Mouse (Mus musculus) heart, postnatal 0 days (tissue): ENCODE measurements around the gene Vgll4. TPM values are rescaled to one million over a fixed set of nuclear protein-coding genes. Genes with fewer than 3 reads are reported as not detected.

Experiments
- ATAC-seq: fragments of 200-750 bp; cut with Nextera tagmentation; 2 replicates; pipeline ENCODE4 v1.8.0; 2017; ENCODE audit warnings: low read depth, moderate number of reproducible peaks, moderate library complexity; ENCODE audit not compliant: insufficient read depth
- DNase-seq: peaks from one replicate; pipeline ENCODE4 v3.0.0-alpha.2; 2016; ENCODE audit warnings: low spot score
- H3K27ac ChIP-seq: fragments of 300-500 bp; sonication (generic); 2 replicates; pipeline ENCODE4 v1.5.1; 2014; ENCODE audit warnings: low read depth, mild to moderate bottlenecking
- H3K27me3 ChIP-seq: fragments of 300-500 bp; sonication (generic); 2 replicates; pipeline ENCODE4 v1.6.1; 2014; ENCODE audit warnings: low read length, mixed read lengths; ENCODE audit not compliant: control insufficient read depth, insufficient read depth
- H3K36me3 ChIP-seq: fragments of 300-500 bp; sonication (generic); replicated peaks from 2 replicates; pipeline ENCODE4 v1.6.1; 2014; ENCODE audit warnings: low read length, mixed read lengths; ENCODE audit not compliant: control insufficient read depth, insufficient read depth
- H3K4me1 ChIP-seq: fragments of 300-500 bp; sonication (generic); 2 replicates; pipeline ENCODE4 v1.6.1; 2014; ENCODE audit warnings: antibody characterized with exemption; ENCODE audit not compliant: control insufficient read depth, insufficient read depth
- H3K4me2 ChIP-seq: fragments of 300-500 bp; sonication (generic); 2 replicates; pipeline ENCODE4 v1.6.1; 2014; ENCODE audit warnings: low read depth, mild to moderate bottlenecking, low read length, moderate library complexity
- H3K4me3 ChIP-seq: fragments of 300-500 bp; sonication (generic); 2 replicates; pipeline ENCODE4 v1.5.1; 2014; ENCODE audit warnings: low read depth, low read length
- H3K9ac ChIP-seq: fragments of 300-500 bp; sonication (generic); replicated peaks from 2 replicates; pipeline ENCODE4 v1.6.1; 2014; ENCODE audit warnings: low read depth, low read length, mixed read lengths
- H3K9me3 ChIP-seq: fragments of 300-500 bp; sonication (generic); replicated peaks from 2 replicates; pipeline ENCODE4 v1.6.1; 2016; ENCODE audit warnings: low read length; ENCODE audit not compliant: control insufficient read depth
- CTCF ChIP-seq: IDR thresholded peaks from 2 replicates; pipeline ENCODE4 v1.5.1; 2016; ENCODE audit warnings: antibody characterized with exemption, control low read depth, low read depth
- EP300 ChIP-seq: IDR thresholded peaks from 2 replicates; pipeline ENCODE4 v1.6.1; 2016; ENCODE audit warnings: antibody characterized with exemption, low read depth
- WGBS: fragments of 180-500 bp; shearing (Covaris S2); extraction: QIAGEN DNeasy Blood & Tissue Kit; methylation state at CpG from one replicate; pipeline ENCODE4 v1.1.7; 2014; 5-methylcytosine and 5-hydroxymethylcytosine counted together
- polyA plus RNA-seq: library from polyadenylated mRNA; unstranded; fragments of >200 nt; fragmentation: Nextera tagmentation; extraction: Ambion mirVana; gene quantifications from 2 replicates; pipeline ENCODE4 v1.2.1, GENCODE M21; 2015
- total RNA-seq: library from RNA; depleted of rRNA; stranded (reverse); fragments of >200 nt; gene quantifications from 2 replicates; pipeline ENCODE4 v1.2.3, GENCODE M21; 2014; ENCODE audit warnings: low replicate concordance

Vgll4 gene
- total and polyA plus RNA-seq, 2 experiments from 2014 or later: 38.8 to 52.2 TPM

- TF ChIP-seq EP300 (no peak), CTCF (no peak)
- ATAC-seq: no peak
- no peak overlapping the region for H3K4me2 ChIP-seq
Measured at GRCm38 (mm10) chr6:114972988-114973387, 3.2 kb upstream of the Vgll4 start.

GRCm38 (mm10) chr6:114970895-114971294, 1.1 kb upstream of the Vgll4 start:
- no peaks in the 10 kb centered on the region for H3K36me3 ChIP-seq
- DNase-seq: no peak
- no peak for ATAC-seq
- H3K27me3 ChIP-seq: peaks cover 12% of the 10 kb centered on the region; the same call in 1 of the 2 replicates
- H3K4me1 ChIP-seq: peaks cover 5% of the 10 kb centered on the region; the same call in 1 of the 2 replicates
- no peaks in the 10 kb centered on the region for H3K9me3 ChIP-seq
- no peak overlapping the region for H3K4me3 ChIP-seq
- 68% methylated on average over 5 of the region's 5 CpGs for WGBS
- no peak overlapping the region for H3K27ac ChIP-seq
- no peak overlapping the region for H3K9ac ChIP-seq
- H3K4me2 ChIP-seq: no peak overlapping the region
- TF ChIP-seq EP300: no peak
- peak; percentile 29; the same call in 1 of the 2 replicates for TF ChIP-seq CTCF

More at GRCm38 (mm10) chr6:114972988-114973387, 3.2 kb upstream of the Vgll4 start:
- Histone ChIP-seq H3K36me3 (no peaks in the 10 kb centered on the region), H3K9ac (no peak overlapping the region), H3K4me3 (no peak overlapping the region), H3K27me3 (peaks cover 5% of the 10 kb centered on the region; the same call in 1 of the 2 replicates), H3K27ac (no peak overlapping the region), H3K4me1 (peaks cover 5% of the 10 kb centered on the region; the same call in 1 of the 2 replicates), H3K9me3 (no peaks in the 10 kb centered on the region)
- 76% methylated on average over 1 of the region's 1 CpGs for WGBS
- DNase-seq: no peak

GRCm38 (mm10) chr6:114970386-114970785, 592 bp upstream of the Vgll4 start:
- DNase-seq (no peak), ATAC-seq (no peak)
- H3K36me3 ChIP-seq: no peaks in the 10 kb centered on the region
- no peak overlapping the region for H3K4me3 ChIP-seq
- H3K9me3 ChIP-seq: no peaks in the 10 kb centered on the region
- 29% methylated on average over 6 of the region's 6 CpGs for WGBS
- TF ChIP-seq EP300: no peak
- no peak for TF ChIP-seq CTCF
- H3K4me2 ChIP-seq: no peak overlapping the region; the same call in 1 of the 2 replicates
- H3K27me3 ChIP-seq: peaks cover 12% of the 10 kb centered on the region; the same call in 1 of the 2 replicates
- no peak overlapping the region for H3K27ac ChIP-seq
- H3K4me1 ChIP-seq: peaks cover 5% of the 10 kb centered on the region; the same call in 1 of the 2 replicates
- no peak overlapping the region for H3K9ac ChIP-seq

- Histone ChIP-seq H3K4me3 (peak overlapping the region; percentile 75), H3K27ac (peak overlapping the region; percentile 65), H3K4me1 (peaks cover 5% of the 10 kb centered on the region; the same call in 1 of the 2 replicates), H3K36me3 (no peaks in the 10 kb centered on the region), H3K4me2 (peak overlapping the region; percentile 98), H3K9ac (peak overlapping the region; percentile 65), H3K9me3 (no peaks in the 10 kb centered on the region), H3K27me3 (peaks cover 12% of the 10 kb centered on the region; the same call in 1 of the 2 replicates)
- under 1% methylated on average over 76 of the region's 82 CpGs for WGBS
- DNase-seq: peak; percentile 48
- TF ChIP-seq EP300 (no peak), CTCF (no peak)
- ATAC-seq: peak; percentile 86
Measured at GRCm38 (mm10) chr6:114968361-114969212, 1.2 kb downstream of the Vgll4 start.

GRCm38 (mm10) chr6:114967623-114968022, 2.2 kb downstream of the Vgll4 start:
- no peak for ATAC-seq
- no peaks in the 10 kb centered on the region for H3K9me3 ChIP-seq
- H3K27ac ChIP-seq: no peak overlapping the region
- no peak for DNase-seq
- peak overlapping the region; percentile 75; the same call in 1 of the 2 replicates for H3K4me3 ChIP-seq
- peaks cover 5% of the 10 kb centered on the region; the same call in 1 of the 2 replicates for H3K4me1 ChIP-seq
- no peak overlapping the region for H3K9ac ChIP-seq
- 80% methylated on average over 12 of the region's 12 CpGs for WGBS
- peaks cover 12% of the 10 kb centered on the region; the same call in 1 of the 2 replicates for H3K27me3 ChIP-seq
- H3K36me3 ChIP-seq: no peaks in the 10 kb centered on the region
- peak overlapping the region; percentile 98 for H3K4me2 ChIP-seq
- no peak for TF ChIP-seq CTCF
- no peak for TF ChIP-seq EP300
